Mouse (Mus musculus) thymus, postnatal 14 days (tissue): Measurements from ENCODE around the gene Bola3.

ENCODE experiments used
- DNase-seq: peaks from one replicate; pipeline ENCODE4 v3.0.0; 2021

Bola3 gene

DNA sequence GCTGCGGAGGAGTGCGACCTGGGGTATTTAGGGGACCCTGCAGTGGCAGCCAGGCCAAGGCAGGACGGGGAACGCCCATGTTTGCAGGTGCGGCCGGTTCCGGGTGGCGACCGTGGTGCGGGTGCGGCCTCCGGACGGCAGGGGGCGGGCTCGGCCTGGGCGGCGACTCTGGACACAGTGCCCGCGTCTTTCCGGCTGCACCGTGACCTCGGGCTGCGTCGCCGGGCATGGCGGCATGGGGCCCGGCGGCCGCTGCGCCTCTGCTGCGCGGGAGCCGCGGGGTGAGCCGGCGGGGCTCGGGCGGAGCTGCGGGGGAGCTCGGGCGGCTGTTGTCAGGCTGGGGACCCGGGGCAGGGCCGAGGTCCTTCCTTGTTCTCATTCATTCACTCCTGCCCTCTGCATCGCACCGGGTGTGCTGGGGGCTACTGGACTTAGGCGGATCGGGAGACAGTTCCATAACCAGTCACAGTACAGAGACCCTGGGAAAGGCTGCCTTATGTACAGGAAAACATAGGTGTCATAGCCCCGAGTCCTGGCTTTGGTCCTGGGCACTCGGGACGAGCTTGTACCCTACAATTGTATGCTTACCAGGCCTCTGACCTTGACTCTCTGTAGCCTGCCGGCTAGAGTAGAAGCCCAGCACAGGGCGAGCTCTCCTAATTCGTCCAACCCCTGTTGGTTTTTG is 469 bp downstream of the Bola3 start:
- DNase-seq = peak; percentile 96

- DNase-seq = no peak
Observed at GRCm38 (mm10) chr6:83350172-83350571, 1.2 kb downstream of the Bola3 start.

GRCm38 (mm10) chr6:83350851-83351405 is 2.0 kb downstream of the Bola3 start:
- DNase-seq = no peak

DNA sequence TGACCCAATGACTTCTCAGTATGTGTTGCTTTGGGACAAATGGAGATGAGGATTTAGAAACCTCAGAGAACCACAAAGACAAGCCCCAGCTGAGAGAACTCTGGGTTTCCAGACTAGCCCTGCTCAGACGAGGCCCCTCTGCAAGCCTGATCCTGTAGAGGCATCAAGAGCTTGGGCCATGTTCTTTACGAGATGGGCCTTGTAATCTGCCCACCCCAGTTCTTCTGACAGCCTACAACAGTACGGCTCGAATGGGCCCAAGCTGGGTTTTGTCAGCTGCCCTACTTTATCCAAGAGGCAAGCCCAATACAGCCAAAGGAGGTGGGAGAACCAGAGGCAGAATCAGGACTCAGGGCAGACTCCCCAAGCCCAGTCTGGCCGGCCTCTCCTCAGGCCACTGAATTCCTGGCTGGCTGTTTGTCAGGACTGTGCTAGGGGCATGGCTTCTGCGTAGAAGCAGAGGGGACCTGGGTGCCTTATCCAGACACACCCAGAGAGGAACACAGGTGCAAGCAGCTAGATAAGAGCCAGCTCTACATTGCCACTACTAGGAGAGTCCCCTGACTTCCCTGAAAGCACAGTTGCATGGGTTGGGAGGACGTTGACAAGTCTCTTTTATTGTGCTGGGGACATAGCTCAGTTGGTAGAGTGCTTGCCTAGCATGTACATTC is 2.7 kb downstream of the Bola3 start:
- no peak for DNase-seq

GRCm38 (mm10) chr6:83352666-83353410 is 3.9 kb downstream of the Bola3 start:
- no peak for DNase-seq

DNA sequence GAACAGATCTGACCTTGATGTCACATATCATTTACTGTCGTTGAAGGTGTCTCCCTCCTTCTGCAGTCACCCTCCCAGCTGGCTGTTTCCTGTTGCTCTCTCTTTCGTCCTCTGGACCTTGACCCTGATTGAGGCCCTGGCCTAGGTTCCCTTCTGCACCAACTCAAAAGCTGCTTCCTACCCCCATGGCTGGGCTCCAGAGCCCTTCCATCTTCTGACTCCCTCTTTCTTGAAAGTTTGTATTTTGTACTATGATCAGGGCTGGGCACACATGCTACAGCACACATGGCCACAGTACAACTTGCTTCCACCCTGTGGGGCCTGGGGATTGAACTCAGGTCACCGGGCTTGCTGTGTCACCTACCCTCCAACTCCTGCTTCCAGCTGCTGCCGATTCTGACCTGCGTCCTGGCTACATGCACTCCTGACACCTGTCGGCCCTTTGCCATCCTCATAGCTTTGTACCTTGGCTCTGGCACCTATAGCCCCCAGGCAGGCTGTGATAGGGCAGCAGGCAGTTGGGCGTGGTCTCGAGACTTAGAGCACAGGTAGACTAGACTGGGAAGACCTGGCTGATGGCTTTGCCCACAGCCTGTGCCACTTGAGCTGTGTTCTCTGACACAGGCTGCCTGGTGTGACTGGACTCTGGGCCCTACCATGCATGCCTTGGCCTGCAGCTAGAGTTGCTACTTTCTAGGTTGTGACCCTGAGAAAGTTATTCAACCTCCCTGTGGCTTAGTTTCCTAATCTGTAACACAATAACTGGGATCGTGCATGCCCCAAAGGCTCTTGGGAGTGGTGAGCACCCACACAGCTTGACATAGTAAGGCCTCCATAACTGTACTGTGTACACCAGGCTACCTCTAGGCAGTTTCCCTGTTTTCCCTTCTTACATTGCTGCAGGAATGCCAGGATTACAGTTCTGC is 6.2 kb downstream of the Bola3 start:
- no peak for DNase-seq

DNA sequence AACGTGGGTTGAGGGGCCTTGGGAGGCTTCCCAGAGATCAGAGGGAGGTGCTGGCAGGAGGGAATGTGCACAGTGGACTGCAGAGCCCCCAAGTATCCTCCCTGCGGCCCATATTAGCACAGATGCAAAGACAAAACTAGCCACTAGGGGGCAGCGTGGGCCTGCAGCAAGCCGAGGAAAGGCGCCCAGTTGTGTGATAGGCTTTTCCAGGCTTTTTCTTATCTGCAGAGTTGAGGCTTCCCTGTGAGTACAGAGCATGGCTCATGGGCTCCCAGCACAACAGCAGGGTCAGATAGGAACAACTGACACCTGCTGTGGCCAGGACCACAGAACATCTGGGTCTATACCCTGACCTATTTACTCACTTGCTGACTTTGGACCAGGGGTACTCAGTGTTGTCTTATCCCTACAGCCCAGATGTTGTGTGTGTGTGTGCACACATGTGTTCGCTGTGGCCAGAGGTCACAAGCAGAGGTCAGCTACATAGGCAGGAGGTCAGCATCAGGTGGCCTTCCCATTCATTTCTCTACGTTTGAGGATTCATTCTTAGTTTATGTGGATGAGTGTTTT is 7.7 kb downstream of the Bola3 start:
- peak; percentile 86 for DNase-seq

DNA sequence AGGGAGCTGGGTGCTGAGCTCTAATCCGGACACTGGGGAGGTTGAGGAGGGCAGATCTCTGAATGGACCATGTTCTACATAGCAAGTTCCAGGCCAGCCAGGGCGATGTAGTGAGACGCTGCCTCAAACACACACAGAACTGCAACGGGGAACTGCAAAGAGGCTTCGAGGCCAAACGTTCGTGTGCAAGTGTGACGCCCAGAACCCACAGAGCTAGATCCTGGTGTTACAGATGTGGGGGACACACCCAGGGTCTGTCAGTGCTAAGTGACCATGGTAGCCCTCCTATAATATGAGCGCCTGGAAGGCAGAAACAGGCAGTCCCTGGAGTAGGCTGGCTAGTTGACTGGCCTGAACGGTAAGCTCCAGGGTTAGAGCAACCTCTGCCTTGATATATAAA is 8.5 kb downstream of the Bola3 start:
- DNase-seq = no peak

GRCm38 (mm10) chr6:83361523-83362248 is 12.7 kb downstream of the Bola3 start:
- no peak for DNase-seq

- DNase-seq = no peak
Observed at GRCm38 (mm10) chr6:83363075-83363474, 14.1 kb downstream of the Bola3 start.

- DNase-seq = no peak
Observed at GRCm38 (mm10) chr6:83370316-83370965, 21.5 kb downstream of the Bola3 start.

GRCm38 (mm10) chr6:83371350-83371749 is 22.4 kb downstream of the Bola3 start:
- no peak for DNase-seq

DNA sequence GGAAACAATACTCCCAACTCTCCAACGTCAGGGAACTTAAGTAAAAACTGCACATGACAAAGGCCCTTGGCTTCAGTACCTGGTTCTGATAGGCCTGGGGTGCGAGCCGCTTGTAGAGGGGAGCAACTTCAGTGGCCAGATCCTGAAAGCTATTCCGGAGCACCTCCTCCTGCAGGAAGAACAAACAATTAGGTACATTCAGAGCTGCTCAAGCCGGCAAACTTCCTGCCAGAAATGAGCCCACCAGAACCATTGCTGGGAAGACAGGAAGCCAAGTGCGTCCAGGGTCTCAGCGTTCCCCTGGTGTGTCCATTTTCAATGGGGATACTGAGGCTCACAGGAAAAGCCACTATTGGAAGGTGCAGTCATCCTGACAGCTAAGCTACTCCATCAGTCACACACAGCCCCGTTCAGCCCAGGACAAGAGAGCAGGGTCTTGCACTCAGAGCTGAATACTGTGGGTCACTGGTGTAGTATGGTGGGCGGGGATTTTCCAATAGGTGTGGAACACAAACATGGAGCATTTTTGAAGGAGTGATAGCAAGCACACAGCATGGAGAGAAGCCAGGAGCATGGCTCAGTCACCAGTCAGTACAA is 24.9 kb downstream of the Bola3 start:
- DNase-seq = no peak

- no peak for DNase-seq
Observed at GRCm38 (mm10) chr6:83381510-83382491, 32.9 kb downstream of the Bola3 start.

- no peak for DNase-seq
Observed at GRCm38 (mm10) chr6:83385569-83386090, 36.7 kb downstream of the Bola3 start.

GRCm38 (mm10) chr6:83392166-83392780 is 43.3 kb downstream of the Bola3 start:
- no peak for DNase-seq

DNA sequence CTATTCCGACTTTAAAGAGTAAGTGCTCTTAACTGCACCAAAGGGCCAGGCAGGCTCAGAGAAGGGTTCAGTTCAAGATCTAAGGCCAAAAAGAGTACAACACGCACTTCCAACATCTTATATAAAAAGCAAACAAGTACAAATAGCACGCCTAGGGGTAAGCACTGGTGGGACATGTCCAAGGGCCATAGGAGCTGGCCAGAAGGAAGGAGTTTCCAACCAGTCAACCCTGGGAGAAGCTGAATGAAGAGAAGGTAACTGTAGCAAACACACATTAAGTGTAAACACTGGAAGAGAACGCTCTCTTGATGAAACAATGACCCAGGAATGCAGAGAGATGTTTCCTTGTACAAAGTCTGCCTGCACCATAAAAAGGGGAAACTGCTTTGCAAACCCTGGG is 45.2 kb downstream of the Bola3 start:
- DNase-seq = no peak

DNA sequence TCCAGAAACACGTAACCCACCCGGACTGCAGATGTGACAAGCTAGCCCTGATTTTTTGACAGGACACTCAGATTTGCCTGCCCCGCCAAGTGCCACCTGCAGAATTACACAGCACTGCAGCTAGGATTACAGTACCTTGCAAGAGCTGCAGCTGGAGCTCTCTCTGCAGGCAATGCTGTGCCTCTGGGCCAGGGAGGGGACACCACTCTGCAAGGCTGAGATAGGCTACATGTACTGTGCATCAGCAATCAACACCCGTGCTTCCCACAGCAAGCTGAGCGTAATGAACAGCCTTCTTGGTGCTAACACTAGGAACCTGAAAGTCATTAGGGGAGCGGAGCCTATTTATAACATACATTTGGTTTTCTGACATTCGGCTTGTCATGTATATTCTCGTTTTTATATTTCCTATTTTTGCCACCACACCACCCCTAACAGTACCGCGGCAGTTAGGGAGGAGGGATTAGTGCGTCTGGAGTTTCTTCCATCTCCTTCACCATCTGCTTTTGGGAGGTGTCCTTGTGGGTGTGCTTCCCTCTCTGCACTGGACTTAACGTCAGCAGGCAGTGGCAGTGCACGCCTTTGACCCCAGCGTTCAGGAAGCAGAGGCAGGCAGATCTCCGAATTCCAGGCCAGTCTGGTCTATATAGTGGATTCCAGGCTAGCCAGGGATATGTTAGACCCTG is 46.7 kb downstream of the Bola3 start:
- no peak for DNase-seq
